Mouse (Mus musculus) ES-E14 (cell line): ENCODE measurements at regions not wholly inside any gene's neighbourhood (a gene's known extent, or its start where the extent isn't known, plus 50 kb on each side); places are given as distances from the start of the nearest gene placed in this dataset.

ENCODE experiments used
- HCFC1 ChIP-seq: IDR thresholded peaks from 2 replicates; pipeline ENCODE4 v1.6.1; 2012; ENCODE audit warnings: low read length, inconsistent platforms, borderline replicate concordance; ENCODE audit not compliant: insufficient read depth
- MAFK ChIP-seq: IDR thresholded peaks from 2 replicates; pipeline ENCODE4 v1.6.1; 2014; ENCODE audit warnings: mild to moderate bottlenecking, low read depth, low read length, inconsistent platforms; ENCODE audit not compliant: insufficient read depth

- TF ChIP-seq HCFC1 = no peak
- TF ChIP-seq MAFK = no peak
Measured at GRCm38 (mm10) chr14:105532168-105532745, 273.9 kb downstream of the Ndfip2 start.
